In genomic region chr17:57344029-57344707, GRCm38 (mm10) we compare ENCODE assay signal across 22 mouse cellular contexts. TPM values are rescaled to one million over a fixed set of nuclear protein-coding genes. Genes with fewer than 3 reads are reported as not detected.
DNase-seq lines count a peak whose midpoint lies in the region; ATAC-seq and TF ChIP-seq lines count a peak whose summit lies in the region.
"Had no signal": no experiment of that assay in that cellular context is flagged by ENCODE, and none has a peak within 500 bp of the region (broad histone marks: within the 10 kb centered on the region; RNA-seq: fewer than 3 reads in every experiment).

No protein-coding gene starts in this region.

- H3K4me1 ChIP-seq in liver, postnatal 0 days (ENCODE audit: insufficient read depth) = peaks cover 8% of the 10 kb centered on the region
- H3K4me1 ChIP-seq: hindbrain, embryonic 12.5 days; limb, embryonic 13.5 days; neural tube, embryonic 15.5 days had no signal

- no peak for TF ChIP-seq CTCF in liver, postnatal 0 days (IDR thresholded peaks at IDR 0.05; ENCODE audit: low read depth)

- DNase-seq in lung, postnatal 36 days = peak; percentile 39
- no peak for DNase-seq in lung, postnatal 10 days
- DNase-seq in MEL-GATA-1-ER (ENCODE audit: extremely low read depth, low read depth) = peak; percentile 63
- DNase-seq in liver, postnatal 0 days = no peak
- DNase-seq in spleen, postnatal 10 days (ENCODE audit: low spot score in 2 of 2) = peak; percentile 29 to 47
- no peak for DNase-seq in ovary, adult 18-20 months (ENCODE audit: low spot score)
- DNase-seq in adrenal gland, postnatal 36 days = no peak
- DNase-seq: cerebellum, adult 8-10 months; embryo, embryonic 11 days; forebrain, postnatal 0 days; gastrocnemius, postnatal 25 days; kidney, postnatal 10 days; layer of hippocampus, postnatal 36 days; lung, postnatal 4 days; right cerebral cortex, adult 18-20 months had no signal

- no peaks in the 10 kb centered on the region for H3K36me3 ChIP-seq in liver, postnatal 0 days (replicated peaks; ENCODE audit: insufficient read depth, low read length)
- H3K36me3 ChIP-seq: hindbrain, embryonic 12.5 days; limb, embryonic 13.5 days; neural tube, embryonic 15.5 days had no signal

- peak overlapping the region; percentile 78 for H3K27ac ChIP-seq in liver, postnatal 0 days (ENCODE audit: low read depth)
- H3K27ac ChIP-seq: hindbrain, embryonic 12.5 days; limb, embryonic 13.5 days; neural tube, embryonic 15.5 days had no signal

- H3K9ac ChIP-seq in liver, postnatal 0 days (replicated peaks) = no peak overlapping the region
- H3K9ac ChIP-seq: forebrain, postnatal 0 days; hindbrain, embryonic 12.5 days; limb, embryonic 13.5 days; neural tube, embryonic 15.5 days had no signal

- 29% methylated on average over 2 of the region's 2 CpGs for WGBS in liver, postnatal 0 days (ENCODE audit: insufficient replicate concordance)

- H3K9me3 ChIP-seq in liver, postnatal 0 days (ENCODE audit: low read length) = no peaks in the 10 kb centered on the region; the same call in 1 of the 2 replicates
- H3K9me3 ChIP-seq: limb, embryonic 13.5 days; neural tube, embryonic 15.5 days had no signal

- no peak overlapping the region for H3K4me3 ChIP-seq in liver, postnatal 0 days (ENCODE audit: low read depth, low read length)
- H3K4me3 ChIP-seq: erythroblast, embryonic 14.5 days; hindbrain, embryonic 12.5 days; limb, embryonic 13.5 days; neural tube, embryonic 15.5 days had no signal

- no peak overlapping the region for H3K4me2 ChIP-seq in liver, postnatal 0 days (ENCODE audit: low read depth, low read length)
- H3K4me2 ChIP-seq: hindbrain, embryonic 12.5 days; limb, embryonic 13.5 days; neural tube, embryonic 15.5 days had no signal

- peak; percentile 54 for ATAC-seq in liver, postnatal 0 days
- no peak for ATAC-seq in erythroblast, adult 5-6 weeks (replicated peaks; ENCODE audit: low FRiP score, poor library complexity, severe bottlenecking)
- ATAC-seq: forebrain, postnatal 0 days; intestine, embryonic 16.5 days; Patski had no signal

- TF ChIP-seq EP300 in liver, postnatal 0 days (IDR thresholded peaks at IDR 0.05; ENCODE audit: low read depth) = no peak

- H3K27me3 ChIP-seq in liver, postnatal 0 days (ENCODE audit: insufficient read depth, low read length) = no peaks in the 10 kb centered on the region
- H3K27me3 ChIP-seq: hindbrain, embryonic 12.5 days; limb, embryonic 13.5 days; neural tube, embryonic 15.5 days had no signal

RNA-seq across cellular contexts. Expression of gene Adgre1, which starts 14.3 kb away (rescaled TPM):
- 16.2 and 16.4 TPM in 2 replicates for polyA plus RNA-seq in liver, postnatal 0 days (2015; fragmentation: Nextera tagmentation; extraction: Ambion mirVana)
- total RNA-seq in erythroblast, adult 5-6 weeks (2015; ENCODE audit: low replicate concordance) = 24.2 and 34.1 TPM in 2 replicates
- 19.7 and 26.8 TPM in 2 replicates for total RNA-seq in erythroblast, adult 5-6 weeks (2017; ENCODE audit: low replicate concordance)
- 10 to 100 TPM in 1 of 2 experiments, 1 to 10 TPM in 1; 5.1 to 11.0 TPM for total RNA-seq in adrenal gland, postnatal 36 days (2021)
- polyA plus RNA-seq: Patski had no signal

Comparison
In these comparisons a context has a peak if more than half of its experiments do, and no peak if none do; other contexts are left out.
1. DNase-seq: peak in lung, postnatal 36 days (single experiment), MEL-GATA-1-ER (single experiment) and spleen, postnatal 10 days (2 of 2); none in lung, postnatal 10 days (single experiment), liver, postnatal 0 days (single experiment), ovary, adult 18-20 months (single experiment) and adrenal gland, postnatal 36 days (0 of 2).